Mouse (Mus musculus) hindbrain, embryonic 11.5 days (tissue): ENCODE measurements at regions not wholly inside any gene's neighbourhood (a gene's known extent, or its start where the extent isn't known, plus 50 kb on each side); places are given as distances from the start of the nearest gene placed in this dataset.
"Not testable (repeated sequence)": the region's sequence is repeated elsewhere in the genome, so short reads cannot be mapped to it uniquely, and the experiment has no call there.

Experiments
- ATAC-seq: fragments of 200-750 bp; cut with Nextera tagmentation; 2 replicates; pipeline ENCODE4 v1.8.0; 2017; ENCODE audit warnings: mild to moderate bottlenecking, moderate TSS enrichment, moderate library complexity; ENCODE audit not compliant: low FRiP score
- DNase-seq: peaks from one replicate; pipeline ENCODE4 v3.0.0-alpha.2; 2015; ENCODE audit warnings: low spot score
- H3K27ac ChIP-seq: fragments of 300-500 bp; sonication (generic); 2 replicates; pipeline ENCODE4 v1.5.1; 2014; ENCODE audit warnings: mild to moderate bottlenecking, low read depth, low read length
- H3K27me3 ChIP-seq: fragments of 300-500 bp; sonication (generic); 2 replicates; pipeline ENCODE4 v1.6.1; 2014; ENCODE audit warnings: mild to moderate bottlenecking, low read length, moderate library complexity, mixed read lengths; ENCODE audit not compliant: control insufficient read depth, insufficient read depth
- H3K36me3 ChIP-seq: fragments of 300-500 bp; sonication (generic); 2 replicates; pipeline ENCODE4 v1.6.1; 2014; ENCODE audit warnings: mild to moderate bottlenecking, low read length, moderate library complexity, mixed read lengths; ENCODE audit not compliant: control insufficient read depth, insufficient read depth
- H3K4me1 ChIP-seq: fragments of 300-500 bp; sonication (generic); replicated peaks from 2 replicates; pipeline ENCODE4 v1.6.1; 2014; ENCODE audit warnings: low read length, mixed read lengths; ENCODE audit not compliant: control insufficient read depth, insufficient read depth
- H3K4me2 ChIP-seq: fragments of 300-500 bp; sonication (generic); replicated peaks from 2 replicates; pipeline ENCODE4 v1.6.1; 2014; ENCODE audit warnings: mild to moderate bottlenecking, low read depth, low read length
- H3K4me3 ChIP-seq: fragments of 300-500 bp; sonication (generic); 2 replicates; pipeline ENCODE4 v1.5.1; 2014; ENCODE audit warnings: low read depth, low read length
- H3K9ac ChIP-seq: fragments of 300-500 bp; sonication (generic); 2 replicates; pipeline ENCODE4 v1.6.1; 2014; ENCODE audit warnings: low read depth, low read length
- H3K9me3 ChIP-seq: fragments of 300-500 bp; sonication (generic); 2 replicates; pipeline ENCODE4 v1.6.1; 2016; ENCODE audit warnings: low read length; ENCODE audit not compliant: control insufficient read depth
- WGBS: fragments of 180-500 bp; shearing (Covaris S2); extraction: QIAGEN DNeasy Blood & Tissue Kit; methylation state at CpG from one replicate; pipeline ENCODE4 v1.1.7; 2014; 5-methylcytosine and 5-hydroxymethylcytosine counted together

GRCm38 (mm10) chr17:15240641-15241040, 136.0 kb downstream of the Dll1 start:
- not testable (repeated sequence) for DNase-seq, H3K4me1 ChIP-seq, H3K9me3 ChIP-seq, H3K27me3 ChIP-seq, ATAC-seq, H3K27ac ChIP-seq, H3K4me3 ChIP-seq, H3K4me2 ChIP-seq, H3K36me3 ChIP-seq, H3K9ac ChIP-seq
- 79% methylated on average over 12 of the region's 12 CpGs for WGBS

- no peak overlapping the region for H3K27ac ChIP-seq
- H3K4me3 ChIP-seq, result no peak overlapping the region
- H3K27me3 ChIP-seq, result no peaks in the 10 kb centered on the region
- H3K4me2 ChIP-seq, result no peak overlapping the region
- ATAC-seq, result no peak
- no peaks in the 10 kb centered on the region for H3K36me3 ChIP-seq
- 97% methylated on average over 7 of the region's 7 CpGs for WGBS
- H3K9me3 ChIP-seq, result no peaks in the 10 kb centered on the region
- H3K4me1 ChIP-seq, result no peaks in the 10 kb centered on the region
- no peak overlapping the region for H3K9ac ChIP-seq
- DNase-seq, result no peak
Observed at GRCm38 (mm10) chr17:15240011-15240410, 136.7 kb downstream of the Dll1 start.

DNA sequence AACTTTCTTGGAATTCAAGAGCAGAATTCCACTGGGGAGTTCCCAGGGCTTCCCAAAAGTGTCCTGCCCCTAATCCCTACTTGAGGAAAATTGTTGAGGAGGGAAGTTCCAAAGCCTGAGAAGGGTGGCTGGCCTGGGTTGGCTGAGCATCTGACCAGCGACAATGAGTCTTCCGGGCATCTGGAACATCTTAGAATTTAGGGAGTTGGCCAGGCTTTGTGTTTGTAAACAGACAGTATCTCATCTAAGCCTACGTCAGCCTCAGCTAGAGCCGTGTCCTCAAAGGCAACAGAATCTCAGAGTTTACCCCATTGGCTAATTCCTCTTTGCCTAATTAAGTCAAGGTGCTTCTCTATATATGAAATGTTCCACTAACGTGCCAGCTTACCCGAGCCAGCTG, 141.6 kb downstream of the Dll1 start:
- Histone ChIP-seq H3K4me1 (no peaks in the 10 kb centered on the region), H3K9ac (no peak overlapping the region), H3K9me3 (no peaks in the 10 kb centered on the region), H3K36me3 (no peaks in the 10 kb centered on the region), H3K27me3 (no peaks in the 10 kb centered on the region), H3K4me2 (no peak overlapping the region), H3K4me3 (no peak overlapping the region), H3K27ac (no peak overlapping the region)
- no peak for ATAC-seq
- WGBS, result 82% methylated on average over 6 of the region's 6 CpGs
- no peak for DNase-seq

DNA sequence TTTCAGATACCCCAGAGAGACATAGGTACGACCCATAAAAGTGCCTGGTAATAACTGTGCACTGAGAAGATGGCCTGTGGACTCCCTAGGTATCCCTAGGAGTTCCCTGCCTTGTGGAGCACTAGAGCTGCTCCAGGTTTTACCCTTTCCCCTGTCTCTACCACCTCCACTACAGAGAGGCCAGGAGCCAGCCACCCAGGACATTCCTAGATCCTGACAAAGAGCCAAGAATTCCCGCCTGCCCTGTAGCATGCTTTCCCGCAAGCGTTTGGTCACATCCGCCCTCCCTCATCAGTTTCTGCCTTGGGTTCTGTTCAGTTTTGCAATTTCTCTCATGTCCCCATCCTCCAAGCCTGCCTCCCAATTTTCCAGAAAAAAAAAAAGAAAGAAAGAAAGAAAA, 145.5 kb downstream of the Dll1 start:
- ATAC-seq (no peak), DNase-seq (no peak)
- Histone ChIP-seq H3K27ac (no peak overlapping the region), H3K4me3 (no peak overlapping the region), H3K27me3 (no peaks in the 10 kb centered on the region), H3K36me3 (no peaks in the 10 kb centered on the region), H3K9me3 (no peaks in the 10 kb centered on the region), H3K4me1 (no peaks in the 10 kb centered on the region), H3K9ac (no peak overlapping the region), H3K4me2 (no peak overlapping the region)
- 85% methylated on average over 5 of the region's 5 CpGs for WGBS

GRCm38 (mm10) chr17:15229159-15229558, 147.5 kb downstream of the Dll1 start:
- Histone ChIP-seq H3K4me1 (no peaks in the 10 kb centered on the region), H3K4me3 (no peak overlapping the region), H3K9me3 (no peaks in the 10 kb centered on the region), H3K27me3 (no peaks in the 10 kb centered on the region), H3K36me3 (no peaks in the 10 kb centered on the region), H3K9ac (no peak overlapping the region), H3K4me2 (no peak overlapping the region), H3K27ac (no peak overlapping the region)
- DNase-seq (no peak), ATAC-seq (no peak)
- 66% methylated on average over 6 of the region's 6 CpGs for WGBS

GRCm38 (mm10) chr17:15228077-15228476, 148.6 kb downstream of the Dll1 start:
- Histone ChIP-seq H3K4me3 (no peak overlapping the region), H3K4me1 (no peaks in the 10 kb centered on the region), H3K27me3 (no peaks in the 10 kb centered on the region), H3K27ac (no peak overlapping the region), H3K4me2 (no peak overlapping the region), H3K9ac (no peak overlapping the region), H3K36me3 (no peaks in the 10 kb centered on the region), H3K9me3 (no peaks in the 10 kb centered on the region)
- WGBS, result 82% methylated on average over 8 of the region's 8 CpGs
- DNase-seq (no peak), ATAC-seq (no peak)

- Histone ChIP-seq H3K27me3 (no peaks in the 10 kb centered on the region), H3K4me2 (no peak overlapping the region), H3K36me3 (no peaks in the 10 kb centered on the region), H3K9ac (no peak overlapping the region), H3K4me1 (no peaks in the 10 kb centered on the region), H3K9me3 (no peaks in the 10 kb centered on the region), H3K27ac (no peak overlapping the region), H3K4me3 (no peak overlapping the region)
- ATAC-seq (no peak), DNase-seq (no peak)
- 93% methylated on average over 10 of the region's 10 CpGs for WGBS
Observed at GRCm38 (mm10) chr17:15223826-15224225, 152.8 kb downstream of the Dll1 start.

DNA sequence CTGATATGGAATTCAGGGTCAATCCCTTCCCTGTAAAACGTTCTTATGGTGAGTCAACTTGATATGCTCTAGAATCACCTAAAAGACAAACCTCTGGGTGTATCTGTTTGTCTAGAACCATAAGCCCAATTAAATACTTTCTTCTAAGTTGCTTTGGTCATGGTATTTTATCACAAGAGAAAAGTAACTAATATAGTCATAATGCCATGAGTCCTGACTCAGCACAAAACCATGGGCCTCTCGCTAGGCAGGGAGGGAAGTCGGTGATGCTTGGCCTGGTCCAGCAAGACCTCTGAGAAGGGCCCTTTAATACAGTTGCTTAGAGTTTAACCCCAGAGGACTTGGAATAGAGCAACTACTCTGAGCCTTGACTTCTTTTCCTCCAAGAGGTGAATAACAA, 153.7 kb downstream of the Dll1 start:
- H3K36me3 ChIP-seq, result no peaks in the 10 kb centered on the region
- H3K27me3 ChIP-seq, result no peaks in the 10 kb centered on the region
- no peak overlapping the region for H3K27ac ChIP-seq
- no peak overlapping the region for H3K4me2 ChIP-seq
- DNase-seq (no peak), ATAC-seq (no peak)
- 84% methylated on average over 3 of the region's 3 CpGs for WGBS
- H3K4me3 ChIP-seq, result no peak overlapping the region
- no peak overlapping the region for H3K9ac ChIP-seq
- H3K9me3 ChIP-seq, result no peaks in the 10 kb centered on the region
- H3K4me1 ChIP-seq, result no peaks in the 10 kb centered on the region

GRCm38 (mm10) chr17:15214157-15214685, 162.5 kb downstream of the Dll1 start:
- no peak for ATAC-seq
- no peaks in the 10 kb centered on the region for H3K4me1 ChIP-seq
- H3K9me3 ChIP-seq, result no peaks in the 10 kb centered on the region
- no peaks in the 10 kb centered on the region for H3K27me3 ChIP-seq
- no peak overlapping the region for H3K9ac ChIP-seq
- H3K36me3 ChIP-seq, result no peaks in the 10 kb centered on the region
- 86% methylated on average over 1 of the region's 1 CpGs for WGBS
- H3K4me3 ChIP-seq, result no peak overlapping the region
- DNase-seq, result no peak
- H3K27ac ChIP-seq, result no peak overlapping the region
- no peak overlapping the region for H3K4me2 ChIP-seq
